Mouse (Mus musculus): ENCODE results near the gene Iqcn.

Gene Iqcn

GRCm38 (mm10) chr8:70699834-70700554 is 3.3 kb upstream of the Iqcn start:
- peak; percentile 71 for DNase-seq (ENCODE audit: low read depth, low spot score)

GRCm38 (mm10) chr8:70700555-70700922 is 2.7 kb upstream of the Iqcn start:
- peak; percentile 91 for DNase-seq (ENCODE audit: low read depth, low spot score)

- no peak for DNase-seq (ENCODE audit: low read depth, low spot score)
These were observed 1.9 kb upstream of the Iqcn start for GRCm38 (mm10) chr8:70701048-70701981.

- DNase-seq (ENCODE audit: low read depth, low spot score), result no peak
These were observed 1.0 kb upstream of the Iqcn start for GRCm38 (mm10) chr8:70701982-70702841.

- DNase-seq (ENCODE audit: low read depth, low spot score), result no peak
These were observed 445 bp upstream of the Iqcn start for GRCm38 (mm10) chr8:70702842-70703182.

- DNase-seq (ENCODE audit: low read depth, low spot score), result no peak
These were observed 5.0 kb downstream of the Iqcn start for GRCm38 (mm10) chr8:70708281-70708680.

GRCm38 (mm10) chr8:70709794-70710193 is 6.5 kb downstream of the Iqcn start:
- DNase-seq (ENCODE audit: low read depth, low spot score), result no peak

- DNase-seq (ENCODE audit: low read depth, low spot score), result no peak
These were observed 7.0 kb downstream of the Iqcn start for GRCm38 (mm10) chr8:70710296-70710695.

- no peak for DNase-seq (ENCODE audit: low read depth, low spot score)
These were observed 7.8 kb downstream of the Iqcn start for GRCm38 (mm10) chr8:70711041-70711440.

GRCm38 (mm10) chr8:70713991-70714390 is 10.7 kb downstream of the Iqcn start:
- no peak for DNase-seq (ENCODE audit: low read depth, low spot score)

- no peak for DNase-seq (ENCODE audit: low read depth, low spot score)
These were observed 11.8 kb downstream of the Iqcn start for GRCm38 (mm10) chr8:70715086-70715485.

- DNase-seq (ENCODE audit: low read depth, low spot score), result no peak
These were observed 13.5 kb downstream of the Iqcn start for GRCm38 (mm10) chr8:70716521-70717400.

- peak; percentile 78 for DNase-seq (ENCODE audit: low read depth, low spot score)
These were observed 15.0 kb downstream of the Iqcn start, which contains the start of gene Gm3336 for GRCm38 (mm10) chr8:70718297-70718696. Gm3336 (plus strand) TSS chr8:70718543.

GRCm38 (mm10) chr8:70719796-70720270 is 16.6 kb downstream of the Iqcn start:
- DNase-seq (ENCODE audit: low read depth, low spot score), result no peak

GRCm38 (mm10) chr8:70720739-70721138 is 17.5 kb downstream of the Iqcn start:
- DNase-seq (ENCODE audit: low read depth, low spot score), result peak; percentile 69

GRCm38 (mm10) chr8:70721601-70722000 is 18.3 kb downstream of the Iqcn start:
- DNase-seq (ENCODE audit: low read depth, low spot score), result no peak

GRCm38 (mm10) chr8:70723486-70724210 is 20.4 kb downstream of the Iqcn start, which contains the start of gene Pde4c:
Pde4c (plus strand) TSS chr8:70723720.
- no peak for DNase-seq (ENCODE audit: low read depth, low spot score)

GRCm38 (mm10) chr8:70724216-70724615 is 21.0 kb downstream of the Iqcn start:
- DNase-seq (ENCODE audit: low read depth, low spot score), result no peak

GRCm38 (mm10) chr8:70725792-70726447 is 22.7 kb downstream of the Iqcn start:
- DNase-seq (ENCODE audit: low read depth, low spot score), result no peak

Data from R1 (cell line).